Mouse (Mus musculus) T-helper 1 cell (primary cell): ENCODE measurements around the gene Ghr.

Experiments
- in situ Hi-C: fragments of 300-600 bp; cut with MboI, MseI; formaldehyde crosslinking; loops from one replicate; pipeline ENCODE4 v1.15.1; 2025; ENCODE audit warnings: high pct_unique_total_duplicates

The Ghr gene

DNA sequence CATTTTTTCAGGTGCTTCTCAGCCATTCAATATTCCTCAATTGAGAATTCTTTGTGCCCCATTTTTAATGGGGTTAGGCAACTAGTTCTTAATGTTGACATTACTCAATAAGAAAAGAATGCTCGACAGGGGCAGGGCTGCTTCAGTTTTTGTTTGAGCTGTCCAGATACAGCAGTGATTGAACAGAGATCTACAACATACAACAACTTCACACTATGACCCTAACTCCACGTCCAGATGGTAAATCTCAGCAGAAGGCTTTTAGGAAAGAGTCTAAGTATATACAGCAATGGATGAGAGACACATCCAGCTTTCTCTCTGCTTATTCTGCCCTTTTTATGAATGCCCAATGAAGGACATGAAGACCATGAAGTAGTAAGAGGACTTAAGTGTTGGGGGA lies 199.5 kb downstream of the Ghr start:
- in situ Hi-C loops, result no loop called here

GRCm38 (mm10) chr15:3381413-3381812 lies 201.9 kb downstream of the Ghr start:
- in situ Hi-C loops, result no loop called here

DNA sequence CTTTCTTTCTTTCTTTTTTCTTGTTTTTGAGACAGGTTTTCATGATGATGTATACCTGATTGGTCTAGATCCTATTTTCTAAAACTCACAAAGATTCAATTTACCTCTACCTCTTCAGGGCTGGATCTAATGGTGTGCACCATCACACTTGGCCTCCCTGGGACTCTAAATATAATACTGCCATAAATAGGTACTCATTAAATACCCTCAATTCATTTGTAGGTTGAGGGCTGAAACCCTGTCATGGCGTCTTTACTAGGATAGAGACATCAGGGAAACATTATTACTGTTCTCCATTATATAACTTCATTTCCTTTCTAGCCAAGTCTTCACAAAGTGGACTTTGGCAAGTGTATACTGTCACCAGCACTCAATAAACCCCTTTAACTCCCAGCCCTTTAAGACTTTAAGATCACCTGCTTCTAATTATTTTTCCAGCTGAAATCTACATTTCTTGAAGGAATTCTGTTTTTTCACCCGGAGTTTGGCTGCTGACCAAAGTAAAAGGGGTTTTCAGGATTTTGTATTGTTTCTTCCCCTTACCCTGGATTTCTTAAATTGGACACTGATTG lies 214.9 kb downstream of the Ghr start:
- in situ Hi-C loops, result no loop called here

GRCm38 (mm10) chr15:3356073-3356766 lies 227.1 kb downstream of the Ghr start:
- in situ Hi-C loops, result no loop called here

DNA sequence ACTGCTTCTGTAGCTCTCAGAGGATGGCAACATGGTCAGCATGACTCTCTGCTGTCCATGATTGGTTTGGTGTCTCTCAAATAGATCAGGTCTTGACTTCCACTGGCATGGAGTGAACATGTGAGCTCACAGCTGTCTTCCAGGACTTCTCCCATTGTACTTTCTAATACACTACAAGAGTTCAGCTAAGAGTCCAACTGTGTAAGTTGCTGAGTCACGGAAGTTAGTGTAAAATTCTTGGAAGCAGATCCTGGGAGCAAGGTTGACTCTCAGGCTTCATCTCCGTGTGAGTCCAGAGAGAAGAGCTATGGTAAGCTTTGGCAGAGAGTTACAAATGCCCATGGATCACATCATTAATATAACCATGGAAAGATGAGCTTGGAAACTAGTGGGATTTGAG lies 229.6 kb downstream of the Ghr start:
- in situ Hi-C loops, result no loop called here

DNA sequence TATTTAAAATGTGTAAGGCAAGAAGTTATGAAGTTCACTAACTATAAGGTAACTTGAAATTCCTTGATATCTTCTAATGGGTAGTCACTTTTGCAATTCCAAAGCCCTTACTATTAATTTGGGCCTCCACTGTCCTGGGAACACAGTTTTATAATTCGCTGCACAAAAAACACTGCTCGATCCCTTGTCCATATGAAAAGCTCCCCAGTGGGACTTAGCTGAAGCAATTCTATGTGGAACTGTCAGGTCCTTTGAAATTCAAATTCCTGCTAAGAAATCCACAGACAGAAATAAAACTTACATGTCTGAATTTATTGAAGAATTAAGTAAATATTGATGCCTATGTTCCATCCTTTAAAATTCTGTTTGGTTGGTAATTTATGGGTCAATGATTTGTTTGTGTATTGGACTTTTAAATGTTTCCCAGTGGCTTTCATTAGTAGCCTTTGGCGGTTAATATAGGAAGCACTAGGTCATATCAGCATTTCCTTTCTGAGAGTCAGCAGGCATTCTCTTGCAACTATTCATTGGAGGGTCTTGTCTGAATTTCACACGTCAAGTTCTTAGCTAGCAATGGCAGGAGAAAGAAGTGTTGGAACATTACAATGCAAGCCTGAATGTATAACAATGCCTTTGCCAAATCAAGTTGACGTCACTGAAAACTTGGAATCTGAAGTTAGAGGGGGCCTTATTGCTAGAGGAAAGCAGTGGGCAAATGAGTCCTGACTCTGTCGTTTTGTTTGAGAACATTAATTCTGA lies 233.8 kb downstream of the Ghr start:
- in situ Hi-C loops, result no loop called here

GRCm38 (mm10) chr15:3346682-3347081 lies 236.6 kb downstream of the Ghr start:
- in situ Hi-C loops, result no loop called here

DNA sequence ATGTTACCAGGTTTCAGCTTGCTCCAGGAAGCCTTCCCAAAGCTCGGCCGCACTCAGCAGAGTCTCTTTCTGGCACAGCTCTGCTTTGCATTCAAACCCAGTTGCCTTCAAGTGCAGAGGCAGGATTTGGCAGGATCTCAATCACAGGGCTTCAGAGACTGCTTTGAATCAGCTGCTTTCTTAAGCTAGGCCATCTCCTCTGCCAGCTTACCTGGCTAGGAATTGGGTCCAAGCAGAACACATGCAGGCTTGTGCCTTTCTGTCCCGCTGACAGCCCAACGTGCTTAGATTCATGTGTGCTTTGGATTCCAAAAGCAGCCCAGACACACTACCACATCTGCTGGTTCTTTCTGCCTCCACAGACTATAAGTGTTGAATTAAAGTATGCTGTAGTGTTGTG lies 238.7 kb downstream of the Ghr start:
- in situ Hi-C loops, result no loop called here

- in situ Hi-C loops, result no loop called here
Observed at GRCm38 (mm10) chr15:3341806-3342582, 241.3 kb downstream of the Ghr start.

GRCm38 (mm10) chr15:3339847-3340246 lies 243.4 kb downstream of the Ghr start:
- in situ Hi-C loops, result no loop called here

GRCm38 (mm10) chr15:3332517-3332916 lies 250.8 kb downstream of the Ghr start:
- in situ Hi-C loops, result no loop called here

GRCm38 (mm10) chr15:3331813-3332212 lies 251.5 kb downstream of the Ghr start:
- in situ Hi-C loops, result no loop called here

DNA sequence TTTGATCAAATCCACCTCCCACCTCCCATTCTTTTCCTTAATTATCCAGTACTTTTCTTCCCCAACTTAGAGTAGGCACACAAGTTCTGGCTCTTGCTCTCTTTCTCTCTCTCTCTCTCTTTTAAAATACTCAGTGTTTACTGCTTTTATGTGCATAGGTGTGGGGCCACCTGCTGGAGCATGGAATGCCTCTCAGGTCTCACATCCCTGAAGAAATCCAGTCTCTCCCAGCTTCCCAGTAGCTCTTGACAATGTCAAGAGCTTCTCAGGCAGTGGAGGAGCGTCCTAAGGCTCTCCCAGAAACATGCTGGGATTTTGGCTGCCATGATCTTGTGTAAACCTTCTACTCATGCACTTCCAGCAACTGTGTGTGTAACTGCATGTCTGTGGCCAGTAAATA lies 253.0 kb downstream of the Ghr start:
- in situ Hi-C loops, result no loop called here

GRCm38 (mm10) chr15:3323041-3323440 lies 260.3 kb downstream of the Ghr start:
- in situ Hi-C loops, result no loop called here

DNA sequence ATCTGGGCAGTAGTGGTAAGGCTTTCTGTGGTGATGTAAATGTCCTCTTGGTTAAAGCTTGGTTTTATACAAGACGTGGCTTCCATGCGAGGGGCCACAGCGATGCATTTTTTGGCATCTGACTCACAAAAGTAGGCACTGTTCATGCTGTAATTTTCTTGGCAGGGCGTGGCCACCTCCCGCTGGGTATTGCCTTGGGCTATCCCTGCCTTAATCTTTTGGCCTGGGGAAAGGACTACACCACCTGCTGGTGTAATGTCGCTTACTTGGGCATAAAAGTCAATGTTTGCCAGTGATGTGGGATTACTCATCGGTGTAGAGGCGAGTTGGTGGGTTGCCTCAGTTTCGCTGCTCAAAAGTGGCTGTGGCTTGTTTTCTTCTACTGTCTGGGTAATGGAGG lies 263.4 kb downstream of the Ghr start:
- in situ Hi-C loops, result no loop called here

DNA sequence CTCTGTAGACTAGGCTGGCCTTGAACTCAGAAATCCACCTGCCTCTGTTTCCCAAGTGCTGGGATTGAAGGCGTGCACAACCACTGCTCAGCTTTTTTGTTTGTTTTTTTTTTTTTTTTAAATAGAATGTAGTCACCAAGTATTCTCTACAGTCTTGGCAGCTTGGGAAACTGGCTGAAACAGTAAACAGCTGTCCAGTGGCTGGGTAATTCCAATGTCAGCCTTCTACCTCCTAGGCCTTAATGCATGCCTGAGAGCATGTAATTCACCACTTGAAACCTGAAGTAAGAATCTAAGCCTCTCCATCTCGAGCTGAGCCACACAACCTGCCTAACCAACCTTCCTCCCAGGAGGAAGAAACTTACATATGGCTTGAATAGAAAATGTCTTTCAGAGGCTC lies 266.7 kb downstream of the Ghr start:
- in situ Hi-C loops, result no loop called here

DNA sequence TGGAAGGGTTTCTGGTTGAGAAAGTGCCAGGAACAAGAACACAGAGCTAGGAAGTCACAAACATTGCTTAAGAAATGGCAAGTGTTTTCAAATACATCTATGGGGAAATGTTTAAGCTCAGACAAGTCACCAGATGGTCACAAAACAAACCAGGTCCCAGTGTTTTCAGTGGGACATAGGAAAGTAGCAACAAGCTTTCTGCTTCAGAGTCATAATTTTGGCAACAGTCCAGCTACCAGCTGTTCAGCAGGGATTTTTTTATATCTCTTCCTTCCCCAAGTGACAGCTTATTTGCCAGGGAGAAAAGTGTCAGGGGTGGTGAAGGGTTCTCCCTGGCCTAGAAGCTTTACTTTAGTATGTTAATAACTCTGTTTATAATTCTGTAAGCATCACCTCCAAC lies 270.4 kb downstream of the Ghr start:
- in situ Hi-C loops, result no loop called here

- in situ Hi-C loops, result no loop called here
Observed at GRCm38 (mm10) chr15:3309856-3310255, 273.4 kb downstream of the Ghr start.

- in situ Hi-C loops, result no loop called here
Observed at GRCm38 (mm10) chr15:3303426-3303825, 279.9 kb downstream of the Ghr start, which contains the start of gene Ccdc152. Gene Ccdc152, minus strand, starts transcription at chr15:3303526.

DNA sequence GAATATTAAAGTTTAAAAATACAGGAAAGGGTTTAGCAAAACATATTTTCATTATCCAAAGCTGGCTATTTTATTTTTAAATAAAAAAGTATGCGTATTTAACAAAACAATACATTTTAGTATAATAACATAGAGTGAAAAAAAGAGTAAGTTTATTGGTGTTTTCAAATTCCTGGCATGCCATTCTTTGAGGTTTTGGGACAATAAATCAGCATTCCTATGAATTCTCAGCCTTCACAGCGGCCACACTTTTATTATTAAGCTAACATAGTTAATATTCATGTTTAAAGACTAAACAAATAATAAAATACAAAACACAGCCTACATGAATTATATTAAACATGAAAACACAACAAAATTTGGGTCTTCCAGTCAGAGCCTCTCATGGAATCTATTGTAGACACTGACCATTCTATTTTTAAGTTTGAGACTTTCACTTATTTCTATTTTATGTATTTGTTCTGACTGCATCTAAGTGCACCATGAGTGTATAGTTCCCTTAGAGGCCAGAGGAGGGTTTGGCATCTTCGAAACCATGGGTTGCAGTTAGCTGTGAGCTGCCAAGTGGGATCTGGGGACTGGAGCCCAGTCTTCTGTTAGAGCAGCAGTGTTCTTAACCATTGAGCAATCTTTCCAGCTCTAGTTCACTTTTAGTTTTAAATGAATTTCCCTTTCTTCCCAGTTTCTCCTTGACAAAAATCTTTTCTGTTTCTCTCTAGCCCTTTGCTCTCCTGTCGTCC lies 282.8 kb downstream of the Ghr start:
- in situ Hi-C loops, result no loop called here

GRCm38 (mm10) chr15:3297615-3298014 lies 285.7 kb downstream of the Ghr start:
- in situ Hi-C loops, result no loop called here
